Mouse (Mus musculus): ENCODE measurements around the gene Scfd2. TPM values are rescaled to one million over a fixed set of nuclear protein-coding genes. Genes with fewer than 3 reads are reported as not detected.

Scfd2 gene
- polyA plus RNA-seq, 1 experiment, result 0.18 TPM

GRCm38 (mm10) chr5:74300140-74300539 is 231.4 kb downstream of the Scfd2 start:
- no peak for TF ChIP-seq TAL1 (IDR thresholded peaks at IDR 0.05; ENCODE audit: low read length)
- no peak overlapping the region for H3K4me3 ChIP-seq (replicated peaks)
- no peaks in the 10 kb centered on the region for H3K9me3 ChIP-seq (ENCODE audit: control insufficient read depth, low read length)
- H3K4me1 ChIP-seq (ENCODE audit: control insufficient read depth), result no peaks in the 10 kb centered on the region
- no peaks in the 10 kb centered on the region for H3K36me3 ChIP-seq (ENCODE audit: control insufficient read depth)
- H3K27me3 ChIP-seq (ENCODE audit: control insufficient read depth), result no peaks in the 10 kb centered on the region

DNA sequence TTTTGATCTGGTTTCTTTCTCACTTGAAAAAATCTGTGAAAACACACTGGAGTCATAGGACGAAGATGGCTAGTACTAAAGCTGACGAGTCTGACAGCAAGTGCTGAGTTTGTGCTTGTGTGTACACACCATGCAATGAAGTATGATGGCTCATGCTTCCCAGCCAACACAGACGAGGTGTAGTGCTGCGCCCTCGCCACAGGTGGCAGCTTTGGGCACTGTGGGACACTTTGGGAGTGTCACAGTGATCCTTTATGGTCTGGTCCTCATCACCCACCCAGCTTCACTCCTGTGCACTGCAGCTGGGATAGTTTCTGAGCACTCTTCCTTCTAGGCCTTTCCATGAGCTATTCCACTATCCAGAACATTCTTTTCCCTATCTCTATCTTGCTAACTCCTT is 234.4 kb downstream of the Scfd2 start:
- H3K36me3 ChIP-seq (ENCODE audit: control insufficient read depth), result no peaks in the 10 kb centered on the region
- H3K9me3 ChIP-seq (ENCODE audit: control insufficient read depth, low read length), result no peaks in the 10 kb centered on the region
- no peak overlapping the region for H3K4me3 ChIP-seq (replicated peaks)
- TF ChIP-seq TAL1 (IDR thresholded peaks at IDR 0.05; ENCODE audit: low read length), result no peak
- TF ChIP-seq GATA1 (IDR thresholded peaks at IDR 0.05; ENCODE audit: low read length), result no peak
- H3K27me3 ChIP-seq (ENCODE audit: control insufficient read depth), result no peaks in the 10 kb centered on the region
- H3K4me1 ChIP-seq (ENCODE audit: control insufficient read depth), result no peaks in the 10 kb centered on the region

DNA sequence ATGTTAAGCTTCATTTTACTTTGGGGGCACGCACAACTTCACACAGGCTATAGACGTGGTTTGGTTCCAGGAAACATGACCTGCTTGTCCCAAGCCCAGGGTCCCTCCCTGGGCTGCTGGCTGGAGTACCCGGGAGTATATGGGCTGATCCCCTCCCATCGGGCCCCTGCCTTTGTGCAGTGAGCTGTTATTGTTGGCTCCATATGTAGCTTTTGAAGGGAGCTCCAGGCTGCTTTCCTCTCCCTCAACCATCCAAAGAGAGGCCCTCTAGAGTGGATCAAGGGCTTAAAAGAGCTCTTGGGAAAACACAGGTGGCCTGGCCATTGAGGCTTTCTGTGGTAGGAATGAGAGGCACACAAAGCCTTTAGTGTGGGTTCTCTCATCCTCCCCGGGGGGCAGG is 235.5 kb downstream of the Scfd2 start:
- H3K9me3 ChIP-seq (ENCODE audit: control insufficient read depth, low read length), result no peaks in the 10 kb centered on the region
- H3K4me3 ChIP-seq (replicated peaks), result no peak overlapping the region
- H3K36me3 ChIP-seq (ENCODE audit: control insufficient read depth), result no peaks in the 10 kb centered on the region
- no peaks in the 10 kb centered on the region for H3K27me3 ChIP-seq (ENCODE audit: control insufficient read depth)
- no peak for TF ChIP-seq TAL1 (IDR thresholded peaks at IDR 0.05; ENCODE audit: low read length)
- TF ChIP-seq GATA1 (IDR thresholded peaks at IDR 0.05; ENCODE audit: low read length), result no peak
- no peaks in the 10 kb centered on the region for H3K4me1 ChIP-seq (ENCODE audit: control insufficient read depth)

DNA sequence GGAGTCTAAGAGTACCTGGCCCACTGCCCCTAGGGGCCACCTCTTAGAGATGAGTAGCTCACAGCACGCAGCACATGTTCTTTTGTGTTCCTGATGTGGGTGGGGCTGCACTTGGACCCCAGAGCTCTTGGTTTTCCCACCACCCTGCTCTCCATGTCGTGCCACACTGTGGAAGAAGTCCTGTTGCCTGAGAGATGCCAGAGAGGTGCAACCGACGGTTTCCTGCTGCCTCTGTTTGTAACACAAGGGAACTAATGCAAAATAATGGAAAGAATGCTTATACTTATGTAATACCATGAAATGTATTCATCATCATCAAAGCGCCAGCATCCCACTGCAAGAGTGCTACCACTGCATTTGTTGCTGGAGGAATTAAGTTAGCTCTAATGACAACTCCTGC is 238.0 kb downstream of the Scfd2 start:
- H3K36me3 ChIP-seq (ENCODE audit: control insufficient read depth), result no peaks in the 10 kb centered on the region
- H3K4me3 ChIP-seq (replicated peaks), result no peak overlapping the region
- no peaks in the 10 kb centered on the region for H3K27me3 ChIP-seq (ENCODE audit: control insufficient read depth)
- no peaks in the 10 kb centered on the region for H3K4me1 ChIP-seq (ENCODE audit: control insufficient read depth)
- TF ChIP-seq GATA1 (IDR thresholded peaks at IDR 0.05; ENCODE audit: low read length) (no peak), TAL1 (IDR thresholded peaks at IDR 0.05; ENCODE audit: low read length) (no peak)
- H3K9me3 ChIP-seq (ENCODE audit: control insufficient read depth, low read length), result no peaks in the 10 kb centered on the region

- Histone ChIP-seq H3K4me1 (ENCODE audit: control insufficient read depth) (no peaks in the 10 kb centered on the region), H3K9me3 (ENCODE audit: control insufficient read depth, low read length) (no peaks in the 10 kb centered on the region), H3K4me3 (replicated peaks) (no peak overlapping the region), H3K27me3 (ENCODE audit: control insufficient read depth) (no peaks in the 10 kb centered on the region), H3K36me3 (ENCODE audit: control insufficient read depth) (no peaks in the 10 kb centered on the region)
- TF ChIP-seq TAL1 (IDR thresholded peaks at IDR 0.05; ENCODE audit: low read length) (no peak), GATA1 (IDR thresholded peaks at IDR 0.05; ENCODE audit: low read length) (no peak)
Observed at GRCm38 (mm10) chr5:74292050-74292449, 239.5 kb downstream of the Scfd2 start.

- H3K36me3 ChIP-seq (ENCODE audit: control insufficient read depth), result no peaks in the 10 kb centered on the region
- H3K9me3 ChIP-seq (ENCODE audit: control insufficient read depth, low read length), result no peaks in the 10 kb centered on the region
- no peaks in the 10 kb centered on the region for H3K27me3 ChIP-seq (ENCODE audit: control insufficient read depth)
- H3K4me1 ChIP-seq (ENCODE audit: control insufficient read depth), result no peaks in the 10 kb centered on the region
- no peak for TF ChIP-seq TAL1 (IDR thresholded peaks at IDR 0.05; ENCODE audit: low read length)
- TF ChIP-seq GATA1 (IDR thresholded peaks at IDR 0.05; ENCODE audit: low read length), result no peak
- H3K4me3 ChIP-seq (replicated peaks), result no peak overlapping the region
Observed at GRCm38 (mm10) chr5:74291575-74291974, 240.0 kb downstream of the Scfd2 start.

GRCm38 (mm10) chr5:74289957-74290356 is 241.6 kb downstream of the Scfd2 start:
- no peak for TF ChIP-seq TAL1 (IDR thresholded peaks at IDR 0.05; ENCODE audit: low read length)
- TF ChIP-seq GATA1 (IDR thresholded peaks at IDR 0.05; ENCODE audit: low read length), result no peak
- H3K36me3 ChIP-seq (ENCODE audit: control insufficient read depth), result no peaks in the 10 kb centered on the region
- no peaks in the 10 kb centered on the region for H3K27me3 ChIP-seq (ENCODE audit: control insufficient read depth)
- H3K4me1 ChIP-seq (ENCODE audit: control insufficient read depth), result peaks cover 5% of the 10 kb centered on the region
- no peaks in the 10 kb centered on the region for H3K9me3 ChIP-seq (ENCODE audit: control insufficient read depth, low read length)
- H3K4me3 ChIP-seq (replicated peaks), result no peak overlapping the region

- H3K36me3 ChIP-seq (ENCODE audit: control insufficient read depth), result no peaks in the 10 kb centered on the region
- no peak overlapping the region for H3K4me3 ChIP-seq (replicated peaks)
- H3K4me1 ChIP-seq (ENCODE audit: control insufficient read depth), result peaks cover 10% of the 10 kb centered on the region
- no peaks in the 10 kb centered on the region for H3K9me3 ChIP-seq (ENCODE audit: control insufficient read depth, low read length)
- TF ChIP-seq TAL1 (IDR thresholded peaks at IDR 0.05; ENCODE audit: low read length) (no peak), GATA1 (IDR thresholded peaks at IDR 0.05; ENCODE audit: low read length) (no peak)
- no peaks in the 10 kb centered on the region for H3K27me3 ChIP-seq (ENCODE audit: control insufficient read depth)
Observed at GRCm38 (mm10) chr5:74288206-74288605, 243.4 kb downstream of the Scfd2 start.

DNA sequence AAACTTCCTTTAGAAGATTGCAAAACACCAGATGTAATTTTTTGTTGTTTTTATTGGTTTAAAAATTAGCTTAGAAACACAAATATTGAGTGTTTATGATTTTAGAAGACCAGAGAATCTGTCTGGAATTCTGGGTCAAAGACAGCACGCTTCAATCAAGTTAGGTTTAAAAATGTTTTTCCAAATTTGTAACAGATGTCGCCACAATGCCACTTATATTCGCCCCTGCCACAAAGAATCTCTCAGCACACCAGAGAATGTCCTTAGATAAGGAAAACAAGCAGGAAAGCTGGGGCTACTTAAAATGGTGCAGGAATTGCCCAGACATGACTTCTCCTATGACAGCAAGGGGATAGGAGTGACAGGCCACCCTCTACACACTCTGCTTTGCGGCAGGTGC is 245.3 kb downstream of the Scfd2 start:
- Histone ChIP-seq H3K4me3 (replicated peaks) (no peak overlapping the region), H3K27me3 (ENCODE audit: control insufficient read depth) (no peaks in the 10 kb centered on the region), H3K36me3 (ENCODE audit: control insufficient read depth) (no peaks in the 10 kb centered on the region), H3K4me1 (ENCODE audit: control insufficient read depth) (peaks cover 10% of the 10 kb centered on the region), H3K9me3 (ENCODE audit: control insufficient read depth, low read length) (no peaks in the 10 kb centered on the region)
- no peak for TF ChIP-seq GATA1 (IDR thresholded peaks at IDR 0.05; ENCODE audit: low read length)
- no peak for TF ChIP-seq TAL1 (IDR thresholded peaks at IDR 0.05; ENCODE audit: low read length)

DNA sequence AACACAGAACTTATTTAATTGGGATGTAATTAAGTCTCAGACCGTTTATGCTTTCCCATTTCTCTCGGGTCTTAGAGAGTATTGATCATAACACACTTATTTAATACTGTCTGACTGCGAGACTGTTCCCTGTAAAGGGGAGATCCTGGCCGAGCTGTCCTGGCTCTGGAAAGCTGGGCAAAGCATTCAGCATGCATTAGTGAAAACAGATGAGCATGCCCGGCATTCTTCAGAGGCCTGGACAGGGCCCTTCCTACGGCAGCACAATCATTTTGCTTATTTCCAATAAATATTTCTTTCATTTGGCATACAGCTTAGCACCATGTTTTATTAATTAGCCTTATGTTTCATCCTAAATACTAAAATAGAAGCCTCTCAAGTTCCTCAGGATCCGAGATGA is 245.8 kb downstream of the Scfd2 start:
- no peak for TF ChIP-seq GATA1 (IDR thresholded peaks at IDR 0.05; ENCODE audit: low read length)
- no peak for TF ChIP-seq TAL1 (IDR thresholded peaks at IDR 0.05; ENCODE audit: low read length)
- Histone ChIP-seq H3K9me3 (ENCODE audit: control insufficient read depth, low read length) (no peaks in the 10 kb centered on the region), H3K4me3 (replicated peaks) (no peak overlapping the region), H3K4me1 (ENCODE audit: control insufficient read depth) (peaks cover 10% of the 10 kb centered on the region), H3K27me3 (ENCODE audit: control insufficient read depth) (no peaks in the 10 kb centered on the region), H3K36me3 (ENCODE audit: control insufficient read depth) (no peaks in the 10 kb centered on the region)

Measured in erythroblast, embryonic 14.5 days (primary cell).